Mouse (Mus musculus) activated CD4-positive, CD25-positive, alpha-beta regulatory T cell, adult 4 months (primary cell): Measurements from ENCODE around the gene Smarcc2. TPM values are rescaled to one million over a fixed set of nuclear protein-coding genes. Genes with fewer than 3 reads are reported as not detected.

Experiments
- ATAC-seq: one replicate; pipeline ENCODE4 v1.8.0; 2017
- polyA plus RNA-seq, 2 experiments: library from polyadenylated mRNA; unstranded; fragments of 100-300 nt; shearing (Covaris generic); gene quantifications; one replicate each; pipeline ENCODE4 v1.2.1; 2017

The Smarcc2 gene
- polyA plus RNA-seq, 2 experiments from 2014 or later, result 53.8 to 54.8 TPM

DNA sequence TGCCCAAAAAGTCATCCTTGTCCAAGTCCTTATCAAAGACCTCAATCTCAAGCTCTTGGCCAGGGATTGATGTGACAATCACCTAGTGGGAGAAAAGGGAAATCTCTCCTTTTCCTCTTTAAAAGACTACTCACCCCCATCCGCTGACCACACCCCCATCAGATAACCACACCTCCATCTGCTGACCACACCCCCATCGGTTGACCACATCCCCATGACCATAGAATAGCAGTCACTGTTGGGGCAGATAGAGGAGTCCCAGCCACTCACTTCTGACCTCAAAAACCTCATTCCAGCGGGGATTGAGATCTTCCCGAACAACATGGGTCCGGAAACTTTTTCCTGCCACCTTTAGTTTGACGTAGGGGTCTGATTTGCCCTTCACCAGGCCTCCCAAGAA, 57.6 kb downstream of the Smarcc2 start:
- no peak for ATAC-seq

DNA sequence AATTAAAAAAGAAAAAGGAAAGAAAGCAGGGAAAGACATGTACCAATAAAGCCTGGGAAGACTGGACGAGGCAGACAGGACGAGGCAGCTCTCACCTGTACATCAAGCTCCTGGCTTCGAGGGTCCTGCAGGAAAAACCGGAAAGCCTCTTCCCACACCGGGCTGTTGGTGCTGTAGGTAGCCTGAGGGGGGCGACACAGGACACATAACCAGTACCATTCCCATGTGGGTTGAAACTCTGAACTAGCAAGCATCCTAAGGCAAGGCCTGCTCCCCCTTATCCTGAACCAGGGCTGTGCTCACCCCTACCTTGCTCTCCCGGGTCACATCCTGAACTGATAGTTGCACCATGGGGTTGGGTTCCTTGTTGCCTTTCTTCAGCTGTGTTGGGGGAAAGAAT, 59.8 kb downstream of the Smarcc2 start:
- no peak for ATAC-seq

DNA sequence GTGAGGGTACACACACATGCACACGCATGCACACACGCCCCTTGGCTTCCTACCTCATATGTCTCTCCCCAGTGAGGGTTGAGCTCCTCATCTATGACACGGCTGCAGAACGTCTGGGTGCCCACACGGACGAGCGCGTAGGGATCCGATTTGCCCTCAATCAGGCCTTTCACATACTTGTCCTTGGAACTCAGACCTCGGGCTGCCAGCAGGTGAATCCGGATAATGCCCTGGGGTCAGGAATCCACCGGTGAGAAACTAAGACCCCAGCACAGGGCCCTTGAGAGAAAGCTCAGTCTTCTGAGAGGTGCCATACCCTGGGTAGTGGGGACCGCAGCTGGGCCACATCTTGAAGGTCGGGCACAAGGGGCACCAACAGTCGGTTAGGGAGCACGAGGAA, 61.5 kb downstream of the Smarcc2 start:
- no peak for ATAC-seq

DNA sequence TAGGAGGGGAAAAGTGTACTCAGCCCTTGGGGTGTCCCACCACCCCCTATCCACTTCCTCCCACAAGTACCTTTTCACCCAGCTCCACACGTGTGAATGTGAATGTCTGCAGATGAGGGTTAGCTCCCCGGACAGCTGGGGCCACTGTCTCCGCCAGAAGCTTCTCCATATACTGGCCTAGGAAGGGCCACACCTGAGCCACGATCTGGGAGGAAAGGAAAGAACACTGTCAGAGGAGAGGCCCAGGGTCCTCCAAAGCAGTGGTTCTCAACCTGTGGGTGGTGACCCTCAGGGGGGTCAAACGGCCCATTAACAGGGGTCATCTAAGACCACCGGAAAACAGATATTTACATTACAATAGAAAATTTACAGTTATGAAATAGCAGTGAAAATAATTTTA, 63.3 kb downstream of the Smarcc2 start:
- ATAC-seq, result no peak

DNA sequence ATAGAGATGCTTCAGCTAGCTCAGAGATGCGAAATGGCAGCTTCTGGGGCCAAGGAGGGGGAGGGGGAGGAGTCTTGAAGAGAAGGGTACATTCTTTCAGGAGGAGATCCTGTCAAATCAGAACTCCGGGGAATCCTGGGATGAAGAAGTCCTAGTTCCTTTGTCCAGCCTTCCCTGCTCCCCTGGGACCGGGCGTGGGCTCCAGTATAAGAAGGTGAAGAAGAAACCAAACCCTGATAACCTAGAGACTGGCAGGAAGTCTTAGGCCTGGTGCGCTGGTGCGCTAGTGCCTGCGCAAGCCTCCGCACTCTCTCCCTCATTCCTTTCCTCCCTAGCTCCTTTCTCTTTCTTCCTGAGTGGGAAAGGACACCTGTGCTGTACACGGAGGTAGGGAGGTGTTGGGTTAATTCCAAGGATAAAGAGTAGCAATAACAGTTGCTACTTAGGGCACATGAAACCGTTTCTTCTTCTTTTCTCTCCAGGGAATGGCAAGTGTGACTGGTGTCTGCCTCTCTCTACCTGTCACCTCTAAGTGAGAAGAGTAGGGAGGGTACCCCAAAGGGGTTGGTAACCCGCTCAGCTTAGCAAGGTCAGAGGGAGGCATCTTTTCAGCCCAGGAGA, 65.2 kb downstream of the Smarcc2 start:
- ATAC-seq, result no peak

DNA sequence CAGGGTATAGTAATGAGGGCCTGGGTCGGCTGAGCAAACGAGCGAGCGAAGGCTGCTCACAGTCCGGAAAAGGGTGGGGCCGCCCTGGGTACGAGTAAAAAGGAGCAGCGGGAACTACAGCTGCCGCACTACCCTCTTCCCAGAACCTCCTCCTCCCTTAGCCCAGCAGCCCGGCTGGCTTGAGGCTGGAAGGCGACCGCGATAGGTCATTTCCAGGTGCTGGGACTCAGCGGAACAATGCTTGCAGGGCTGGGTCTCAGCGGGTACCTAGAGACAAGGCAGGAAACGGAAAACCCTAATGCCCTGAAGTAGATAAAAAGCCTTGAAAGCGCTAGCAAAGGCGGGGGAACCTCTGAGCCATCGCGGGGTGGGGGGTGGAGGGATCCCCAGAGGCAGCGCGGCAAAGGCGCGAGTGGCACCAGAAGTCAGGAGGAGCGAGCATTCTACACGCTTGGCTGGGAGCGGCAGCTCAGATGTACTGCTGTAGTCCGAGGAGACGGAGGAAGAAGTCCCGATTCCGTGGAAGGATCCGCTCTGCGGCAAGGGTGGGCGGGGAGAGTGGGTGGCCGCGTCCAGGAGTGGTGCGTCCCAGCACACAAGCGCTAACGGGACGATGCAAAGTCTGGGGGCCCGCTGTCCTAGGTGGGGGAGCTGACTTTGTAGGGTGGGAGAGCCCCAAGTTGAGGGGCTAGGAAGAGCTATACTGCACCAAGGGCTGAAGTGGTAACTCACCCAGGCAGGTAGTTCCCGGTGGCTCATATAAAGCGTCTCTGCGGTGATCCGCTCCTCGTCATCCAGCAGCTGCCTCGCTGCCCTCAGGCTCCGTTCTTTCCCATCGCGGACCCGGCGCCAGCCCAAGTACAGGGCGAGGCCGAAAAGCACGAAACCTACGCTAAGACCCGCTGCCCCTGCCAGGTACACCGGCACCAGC, 65.9 kb downstream of the Smarcc2 start:
- ATAC-seq, result peak; percentile 61

DNA sequence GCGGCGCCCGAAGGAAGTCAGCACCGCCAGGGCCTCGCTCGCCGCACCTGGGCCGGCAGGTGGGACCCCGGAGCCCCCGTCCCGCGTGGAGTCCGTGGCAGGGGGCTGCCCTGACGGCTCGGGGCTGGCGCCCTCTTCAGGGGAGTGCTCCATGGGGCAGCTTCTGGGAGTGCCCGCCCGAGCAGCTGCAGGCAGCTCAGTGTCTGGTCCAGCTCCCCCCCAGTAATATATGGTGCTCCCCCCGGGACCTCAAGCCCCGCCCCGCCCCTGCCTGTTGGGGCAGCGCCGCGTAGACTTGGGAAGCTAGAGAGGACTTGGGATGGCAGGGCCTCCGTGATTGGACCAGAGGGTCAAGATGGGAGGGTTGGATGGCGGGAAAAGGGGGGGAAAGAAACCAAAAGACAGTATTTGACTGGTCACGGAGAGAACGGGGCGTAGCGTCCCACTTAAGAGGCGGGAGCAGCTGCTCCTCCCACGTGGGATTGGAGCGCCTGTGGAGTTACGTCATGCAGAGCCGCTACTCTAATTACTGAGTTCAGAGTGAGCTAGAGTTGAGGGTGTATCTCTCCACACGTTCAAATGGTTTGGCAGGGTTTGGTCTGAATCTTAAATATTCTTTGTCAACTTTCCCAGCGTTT, 66.7 kb downstream of the Smarcc2 start, which contains the start of gene Esyt1:
TSS of gene Esyt1 (minus strand) at position 201 of the 638 bp plus-strand sequence.
- peak; percentile 83 for ATAC-seq

DNA sequence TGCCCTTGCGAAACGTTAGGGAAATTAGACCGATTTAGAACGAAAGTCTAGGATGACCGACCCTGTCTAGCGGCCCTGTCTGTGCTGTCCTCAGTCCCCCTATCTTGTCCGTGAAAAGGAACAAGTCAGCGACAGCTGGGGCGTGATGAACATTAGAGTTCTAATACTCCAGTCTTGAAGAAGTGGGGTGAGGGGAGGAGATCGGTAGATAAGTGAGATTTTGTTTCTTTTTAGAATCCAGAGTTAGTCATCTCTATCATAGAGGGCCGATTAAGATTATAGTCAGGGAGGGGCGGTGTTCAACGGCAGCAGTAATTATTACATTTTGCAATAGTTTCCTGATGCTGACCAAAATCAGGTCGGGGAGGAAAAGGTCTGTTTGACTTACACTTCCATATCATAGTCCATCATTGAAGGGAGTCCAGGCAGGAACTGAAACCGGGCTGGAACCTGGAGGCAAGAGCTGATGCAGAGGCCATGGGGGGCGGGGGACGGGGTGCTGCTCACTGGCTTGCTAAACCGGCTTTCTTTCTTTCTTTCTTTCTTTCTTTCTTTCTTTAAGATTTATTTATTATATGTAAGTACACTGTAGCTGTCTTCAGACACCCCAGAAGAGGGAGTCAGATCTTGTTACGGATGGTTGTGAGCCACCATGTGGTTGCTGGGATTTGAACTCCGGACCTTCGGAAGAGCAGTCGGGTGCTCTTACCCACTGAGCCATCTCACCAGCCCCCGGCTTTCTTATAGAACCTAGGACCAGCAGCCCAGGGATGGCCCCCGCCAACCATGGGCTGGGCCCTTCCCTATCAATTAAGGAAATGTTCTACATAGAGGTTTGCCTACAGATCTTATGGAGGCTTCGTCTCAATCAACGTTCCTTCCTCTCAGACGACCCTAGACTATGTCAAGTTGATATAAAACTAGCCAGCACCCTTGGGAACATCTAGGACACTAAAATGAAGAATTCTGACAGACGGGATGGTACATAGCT, 67.6 kb downstream of the Smarcc2 start:
- no peak for ATAC-seq

DNA sequence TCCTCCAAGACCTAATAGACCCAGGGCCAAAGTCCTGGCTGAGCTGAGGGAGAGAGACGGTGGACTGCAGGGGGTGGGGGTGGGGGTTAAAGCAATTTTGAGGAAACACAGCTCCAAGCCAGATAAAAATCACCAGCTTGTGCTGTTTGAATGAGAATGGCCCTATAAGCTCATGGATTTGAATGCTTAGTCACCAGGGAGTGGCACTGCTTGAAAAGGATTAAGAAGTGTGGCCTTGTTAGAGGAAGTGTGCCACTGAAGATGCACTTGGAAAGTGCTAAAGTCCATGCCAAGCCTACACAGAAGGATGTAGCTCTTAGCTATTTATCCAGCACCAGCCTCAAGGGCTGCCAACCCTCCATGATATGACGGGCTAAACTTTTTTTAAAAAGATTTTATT, 76.2 kb downstream of the Smarcc2 start:
- ATAC-seq, result no peak

DNA sequence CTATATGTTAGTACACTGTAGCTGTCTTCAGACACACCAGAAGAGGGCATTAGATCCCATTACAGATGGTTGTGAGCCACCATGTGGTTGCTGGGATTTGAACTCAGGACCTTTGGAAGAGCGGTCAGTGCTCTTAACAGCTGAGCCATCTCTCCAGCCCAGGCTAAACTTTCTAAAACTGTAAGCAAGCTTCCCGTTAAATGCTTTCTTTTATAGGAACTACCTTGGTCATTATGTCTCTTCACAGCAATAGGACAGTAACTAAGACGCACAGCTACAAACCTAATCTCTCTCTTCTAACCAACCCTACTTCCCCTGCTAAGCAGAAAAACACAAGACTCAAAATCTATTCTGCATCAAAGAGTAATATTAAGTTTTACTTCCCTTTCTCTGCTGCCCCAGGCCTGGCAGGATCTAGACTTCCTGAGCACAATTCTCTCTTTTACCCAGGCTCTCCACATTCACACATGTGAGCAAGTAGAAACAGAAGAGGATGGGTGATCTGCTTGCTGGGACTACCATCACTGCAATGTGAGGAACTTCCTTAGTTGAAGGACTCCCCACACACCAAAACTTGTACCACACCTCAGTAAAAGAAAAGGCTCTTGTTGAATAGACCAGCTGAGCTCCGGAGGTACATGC, 76.7 kb downstream of the Smarcc2 start:
- peak; percentile 33 for ATAC-seq

DNA sequence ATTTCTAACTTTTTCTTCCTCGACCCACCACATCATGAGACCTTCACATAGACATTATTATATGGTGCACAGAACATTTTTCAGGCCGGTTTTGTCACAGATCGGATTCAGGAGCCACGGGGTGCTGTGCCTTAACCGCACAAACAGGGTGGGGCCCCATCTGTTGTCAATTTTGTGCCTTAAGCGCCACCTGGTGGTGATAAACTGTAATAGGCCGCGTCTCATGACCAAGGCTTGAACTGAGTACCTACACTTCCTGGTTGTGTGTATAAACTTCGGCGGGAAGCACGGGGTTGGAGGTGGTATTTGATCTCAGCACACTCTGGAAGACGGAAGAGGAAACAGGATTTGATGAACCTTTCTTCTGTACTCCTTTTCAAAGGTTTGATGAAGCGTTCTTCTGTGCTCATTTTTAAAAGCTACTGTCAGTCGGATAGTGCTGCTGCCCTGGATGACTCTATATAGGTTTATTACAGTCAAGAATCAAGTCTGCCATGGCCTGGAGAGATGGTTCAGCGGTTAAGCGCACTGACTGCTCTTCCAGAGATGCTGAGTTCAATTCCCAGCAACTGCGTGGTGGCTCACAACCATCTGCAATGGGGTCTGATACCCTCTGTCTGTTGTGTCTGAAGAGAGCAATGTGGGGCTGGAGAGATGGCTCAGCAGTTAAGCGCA, 77.4 kb downstream of the Smarcc2 start:
- ATAC-seq, result peak; percentile 99

DNA sequence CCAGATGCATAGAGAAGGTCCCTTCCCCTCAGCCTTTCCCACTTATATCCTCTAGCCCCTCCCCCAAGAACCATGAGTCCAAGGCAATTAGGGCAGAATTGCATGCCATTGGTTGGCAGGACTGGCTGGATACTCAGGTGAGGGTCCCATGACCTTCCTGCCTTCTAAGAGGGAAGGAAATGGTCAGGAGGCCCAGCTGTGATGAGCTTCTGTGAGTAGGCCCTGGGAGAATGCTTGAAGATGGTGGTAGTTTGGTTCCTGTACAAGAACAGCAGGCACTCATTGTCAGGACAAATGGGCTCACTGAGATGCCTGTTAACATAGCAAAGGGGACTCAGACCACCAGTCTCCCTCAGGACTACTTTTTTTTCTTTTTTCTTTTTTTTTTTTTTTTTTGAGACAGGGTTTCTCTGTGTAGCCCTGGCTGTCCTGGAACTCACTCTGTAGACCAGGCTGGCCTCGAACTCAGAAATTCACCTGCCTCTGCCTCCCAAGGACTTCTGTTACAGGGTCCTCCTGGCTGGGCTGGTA, 79.4 kb downstream of the Smarcc2 start:
- no peak for ATAC-seq

Other genes starting within 250 kb of the Smarcc2 start
- 10 to 100 TPM; 13.3 to 15.6 TPM for gene Spryd4, start 247.4 kb upstream of the Smarcc2 start, polyA plus RNA-seq
- not detected for gene Mip, start 233.4 kb upstream of the Smarcc2 start, polyA plus RNA-seq
- gene Timeless, start 227.2 kb upstream of the Smarcc2 start, polyA plus RNA-seq, result 10 to 100 TPM; 23.7 to 35.9 TPM
- not detected for gene Apon, start 205.2 kb upstream of the Smarcc2 start, polyA plus RNA-seq
- not detected for gene Apof, start 190.6 kb upstream of the Smarcc2 start, polyA plus RNA-seq
- gene Stat2, start 188.7 kb upstream of the Smarcc2 start, polyA plus RNA-seq, result 10 to 100 TPM; 45.6 to 66.1 TPM
- not detected for gene Il23a, start 160.5 kb upstream of the Smarcc2 start, polyA plus RNA-seq
- gene Pan2, start 155.9 kb upstream of the Smarcc2 start, polyA plus RNA-seq, result 10 to 100 TPM; 18.9 to 21.1 TPM
- gene Cnpy2, start 136.8 kb upstream of the Smarcc2 start, polyA plus RNA-seq, result 100 to 1,000 TPM in 1 of 2 experiments, 10 to 100 TPM in 1; 96.7 to 115 TPM
- 100 to 1,000 TPM; 145 to 149 TPM for gene Cs, start 121.5 kb upstream of the Smarcc2 start, polyA plus RNA-seq
- gene Coq10a, start 90.3 kb upstream of the Smarcc2 start, polyA plus RNA-seq, result 10 to 100 TPM; 14.3 to 20.3 TPM
- 1 to 10 TPM; 2.6 to 4.5 TPM for gene Ankrd52, start 82.1 kb upstream of the Smarcc2 start, polyA plus RNA-seq
- not detected for gene Slc39a5, start 58.0 kb upstream of the Smarcc2 start, polyA plus RNA-seq
- 10 to 100 TPM; 75.0 to 81.0 TPM for gene Nabp2, start 47.8 kb upstream of the Smarcc2 start, polyA plus RNA-seq
- 10 to 100 TPM; 26.1 to 39.3 TPM for gene Rnf41, start 47.6 kb upstream of the Smarcc2 start, polyA plus RNA-seq
- gene Myl6, start 34.9 kb downstream of the Smarcc2 start, polyA plus RNA-seq, result 1,000 to 10,000 TPM; 1,113 TPM
- gene Myl6b, start 39.4 kb downstream of the Smarcc2 start, polyA plus RNA-seq, result 1 to 10 TPM; 2.0 to 6.9 TPM
- gene Esyt1, start 66.6 kb downstream of the Smarcc2 start, polyA plus RNA-seq, result 10 to 100 TPM; 77.5 to 80.7 TPM
- gene Zc3h10, start 88.5 kb downstream of the Smarcc2 start, polyA plus RNA-seq, result 10 to 100 TPM in 1 of 2 experiments, 1 to 10 TPM in 1; 6.4 to 10.1 TPM
- 1,000 to 10,000 TPM; 5,950 to 7,803 TPM for gene Rpl41, start 90.1 kb downstream of the Smarcc2 start, polyA plus RNA-seq
- gene Pa2g4, start 106.7 kb downstream of the Smarcc2 start, polyA plus RNA-seq, result 100 to 1,000 TPM; 136 to 160 TPM
- gene Erbb3, start 130.4 kb downstream of the Smarcc2 start, polyA plus RNA-seq, result 1 to 10 TPM; 4.1 to 4.2 TPM
- 1,000 to 10,000 TPM; 1,759 to 1,796 TPM for gene Rps26, start 167.5 kb downstream of the Smarcc2 start, polyA plus RNA-seq
- gene Ikzf4, start 186.7 kb downstream of the Smarcc2 start, polyA plus RNA-seq, result 100 to 1,000 TPM; 103 to 107 TPM
- gene Suox, start 214.8 kb downstream of the Smarcc2 start, polyA plus RNA-seq, result 10 to 100 TPM; 15.3 to 17.9 TPM
- gene Rab5b, start 237.0 kb downstream of the Smarcc2 start, polyA plus RNA-seq, result 10 to 100 TPM; 50.7 to 59.5 TPM
- gene Pmel, start 244.9 kb downstream of the Smarcc2 start, polyA plus RNA-seq, result 1 to 10 TPM; 2.6 to 5.7 TPM
- 10 to 100 TPM; 24.0 to 29.2 TPM for gene Cdk2, start 245.8 kb downstream of the Smarcc2 start, polyA plus RNA-seq